Mouse (Mus musculus) spleen, adult 2 months (tissue): ENCODE results near the gene Slc12a8. TPM values are rescaled to one million over a fixed set of nuclear protein-coding genes. Genes with fewer than 3 reads are reported as not detected.

Experiments used
- DNase-seq, 2 experiments: peaks; one replicate each; pipeline versions ENCODE4 v3.0.0 to v3.0.0-alpha.2; 2012 to 2021; ENCODE audit warnings: low spot score in 2 of 2, low read depth in 1 of 2
- H3K27ac ChIP-seq: fragments of 200-500 bp; 2 replicates; pipeline ENCODE4 v1.5.1; 2012; ENCODE audit warnings: low read length, inconsistent platforms; ENCODE audit not compliant: insufficient read depth
- H3K27me3 ChIP-seq: fragments of 200-500 bp; 2 replicates; pipeline ENCODE4 v1.6.1; 2012; ENCODE audit warnings: mild to moderate bottlenecking, moderate library complexity, low read length, inconsistent platforms; ENCODE audit not compliant: control insufficient read depth, insufficient read depth
- H3K36me3 ChIP-seq: fragments of 200-500 bp; 2 replicates; pipeline ENCODE4 v1.6.1; 2012; ENCODE audit warnings: mild to moderate bottlenecking, low read length, inconsistent platforms; ENCODE audit not compliant: control insufficient read depth, insufficient read depth
- H3K4me1 ChIP-seq: fragments of 200-500 bp; 2 replicates; pipeline ENCODE4 v1.6.1; 2011; ENCODE audit warnings: inconsistent platforms; ENCODE audit not compliant: control insufficient read depth, insufficient read depth, insufficient read length
- H3K4me3 ChIP-seq: fragments of 200-500 bp; 2 replicates; pipeline ENCODE4 v1.5.1; 2011; ENCODE audit warnings: mild to moderate bottlenecking, inconsistent platforms; ENCODE audit not compliant: insufficient read depth, insufficient read length; ENCODE audit errors: extremely low read depth
- CTCF ChIP-seq: fragments of 200-500 bp; IDR thresholded peaks from 2 replicates; pipeline ENCODE4 v1.5.1; 2011; ENCODE audit warnings: mild to moderate bottlenecking, inconsistent platforms; ENCODE audit not compliant: insufficient read depth, insufficient read length, insufficient replicate concordance; ENCODE audit errors: extremely low read depth
- POLR2A ChIP-seq: fragments of 200-500 bp; IDR thresholded peaks from 2 replicates; pipeline ENCODE4 v1.6.1; 2011; ENCODE audit warnings: low read depth, low read length, inconsistent platforms
- WGBS: fragments of 180-500 bp; shearing (Covaris S2); methylation state at CpG from one replicate; pipeline ENCODE4 v1.1.7; 2018; 5-methylcytosine and 5-hydroxymethylcytosine counted together
- polyA plus RNA-seq: library from polyadenylated mRNA; depleted of rRNA; stranded (reverse); fragments of >200 nt; gene quantifications from 2 replicates; pipeline ENCODE4 v1.2.3, GENCODE M21; 2012

Slc12a8 gene
- polyA plus RNA-seq, 1 experiment: 1.2 TPM

- Histone ChIP-seq H3K27me3 (no peaks in the 10 kb centered on the region), H3K27ac (no peak overlapping the region), H3K36me3 (no peaks in the 10 kb centered on the region), H3K4me3 (no peak overlapping the region), H3K4me1 (no peaks in the 10 kb centered on the region; the same call in 1 of the 2 replicates)
- no peak for TF ChIP-seq POLR2A
- 87% methylated on average over 7 of the region's 7 CpGs for WGBS
- DNase-seq: no peak
Observed at GRCm38 (mm10) chr16:33677313-33677690, 160.2 kb downstream of the Slc12a8 start.

DNA sequence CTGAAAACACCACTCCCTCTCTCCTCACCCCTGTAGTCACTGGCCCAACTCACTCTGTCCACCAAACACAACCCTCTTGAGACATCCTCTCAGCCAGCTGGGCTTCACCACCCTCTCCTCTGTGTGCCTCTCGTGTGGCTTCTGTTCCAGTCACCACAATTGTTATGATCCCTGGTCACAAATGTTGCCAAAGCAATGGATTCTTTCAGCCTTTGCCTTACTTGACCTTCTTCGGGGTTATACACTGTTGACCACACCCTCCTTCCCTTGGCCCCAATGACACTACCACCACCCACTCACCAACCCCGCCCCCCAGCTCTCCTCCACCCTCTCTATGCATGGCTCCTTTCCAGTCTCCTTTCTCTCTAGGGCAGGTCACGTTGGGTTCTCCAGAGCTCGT lies 160.8 kb downstream of the Slc12a8 start:
- no peaks in the 10 kb centered on the region for H3K27me3 ChIP-seq
- no peak overlapping the region for H3K27ac ChIP-seq
- DNase-seq: no peak
- no peak overlapping the region for H3K4me3 ChIP-seq
- WGBS: 70% methylated on average over 5 of the region's 5 CpGs
- no peaks in the 10 kb centered on the region; the same call in 1 of the 2 replicates for H3K4me1 ChIP-seq
- H3K36me3 ChIP-seq: no peaks in the 10 kb centered on the region
- TF ChIP-seq CTCF (no peak), POLR2A (no peak)

GRCm38 (mm10) chr16:33680271-33680670 lies 163.1 kb downstream of the Slc12a8 start:
- Histone ChIP-seq H3K27me3 (no peaks in the 10 kb centered on the region), H3K27ac (no peak overlapping the region), H3K36me3 (no peaks in the 10 kb centered on the region), H3K4me1 (peaks cover 4% of the 10 kb centered on the region; the same call in 1 of the 2 replicates), H3K4me3 (no peak overlapping the region)
- 90% methylated on average over 7 of the region's 7 CpGs for WGBS
- DNase-seq: no peak
- TF ChIP-seq CTCF: no peak
- no peak for TF ChIP-seq POLR2A

- WGBS: 71% methylated on average over 10 of the region's 10 CpGs
- DNase-seq: no peak
- H3K27me3 ChIP-seq: no peaks in the 10 kb centered on the region
- peaks cover 5% of the 10 kb centered on the region; the same call in 1 of the 2 replicates for H3K4me1 ChIP-seq
- H3K36me3 ChIP-seq: no peaks in the 10 kb centered on the region
- TF ChIP-seq POLR2A: no peak
- TF ChIP-seq CTCF: no peak
- H3K4me3 ChIP-seq: no peak overlapping the region
- H3K27ac ChIP-seq: no peak overlapping the region
Observed at GRCm38 (mm10) chr16:33680816-33681215, 163.7 kb downstream of the Slc12a8 start.

- no peak for DNase-seq
- TF ChIP-seq CTCF: no peak
- TF ChIP-seq POLR2A: no peak
- Histone ChIP-seq H3K36me3 (no peaks in the 10 kb centered on the region), H3K4me3 (no peak overlapping the region), H3K27me3 (no peaks in the 10 kb centered on the region), H3K4me1 (peaks cover 12% of the 10 kb centered on the region; the same call in 1 of the 2 replicates), H3K27ac (no peak overlapping the region)
Observed at GRCm38 (mm10) chr16:33681661-33682060, 164.5 kb downstream of the Slc12a8 start.

DNA sequence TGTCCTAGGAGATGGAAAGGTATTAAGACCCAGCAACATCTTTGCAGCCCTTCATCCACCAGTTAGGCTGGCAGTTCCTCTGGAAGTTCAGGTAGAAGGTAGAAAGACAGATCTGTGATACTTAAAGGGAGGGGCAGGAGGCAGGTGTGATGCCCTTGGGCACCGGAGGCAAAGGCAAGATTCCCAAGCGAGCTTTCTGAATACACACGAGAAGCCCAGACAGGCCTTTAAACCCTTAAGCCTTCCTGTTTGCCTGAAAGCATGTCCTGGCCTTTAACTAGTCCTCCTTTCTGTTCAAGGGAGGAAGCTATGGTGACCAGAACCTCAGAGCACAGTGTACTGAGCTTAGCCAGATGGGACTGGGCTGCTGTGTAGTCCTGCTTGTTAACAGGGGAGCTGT lies 165.5 kb downstream of the Slc12a8 start:
- H3K27ac ChIP-seq: peak overlapping the region; percentile 2; the same call in 1 of the 2 replicates
- DNase-seq: no peak
- H3K4me3 ChIP-seq: no peak overlapping the region
- 96% methylated on average over 3 of the region's 3 CpGs for WGBS
- H3K27me3 ChIP-seq: no peaks in the 10 kb centered on the region
- no peak for TF ChIP-seq POLR2A
- TF ChIP-seq CTCF: no peak
- H3K36me3 ChIP-seq: no peaks in the 10 kb centered on the region
- peaks cover 20% of the 10 kb centered on the region; the same call in 1 of the 2 replicates for H3K4me1 ChIP-seq

DNA sequence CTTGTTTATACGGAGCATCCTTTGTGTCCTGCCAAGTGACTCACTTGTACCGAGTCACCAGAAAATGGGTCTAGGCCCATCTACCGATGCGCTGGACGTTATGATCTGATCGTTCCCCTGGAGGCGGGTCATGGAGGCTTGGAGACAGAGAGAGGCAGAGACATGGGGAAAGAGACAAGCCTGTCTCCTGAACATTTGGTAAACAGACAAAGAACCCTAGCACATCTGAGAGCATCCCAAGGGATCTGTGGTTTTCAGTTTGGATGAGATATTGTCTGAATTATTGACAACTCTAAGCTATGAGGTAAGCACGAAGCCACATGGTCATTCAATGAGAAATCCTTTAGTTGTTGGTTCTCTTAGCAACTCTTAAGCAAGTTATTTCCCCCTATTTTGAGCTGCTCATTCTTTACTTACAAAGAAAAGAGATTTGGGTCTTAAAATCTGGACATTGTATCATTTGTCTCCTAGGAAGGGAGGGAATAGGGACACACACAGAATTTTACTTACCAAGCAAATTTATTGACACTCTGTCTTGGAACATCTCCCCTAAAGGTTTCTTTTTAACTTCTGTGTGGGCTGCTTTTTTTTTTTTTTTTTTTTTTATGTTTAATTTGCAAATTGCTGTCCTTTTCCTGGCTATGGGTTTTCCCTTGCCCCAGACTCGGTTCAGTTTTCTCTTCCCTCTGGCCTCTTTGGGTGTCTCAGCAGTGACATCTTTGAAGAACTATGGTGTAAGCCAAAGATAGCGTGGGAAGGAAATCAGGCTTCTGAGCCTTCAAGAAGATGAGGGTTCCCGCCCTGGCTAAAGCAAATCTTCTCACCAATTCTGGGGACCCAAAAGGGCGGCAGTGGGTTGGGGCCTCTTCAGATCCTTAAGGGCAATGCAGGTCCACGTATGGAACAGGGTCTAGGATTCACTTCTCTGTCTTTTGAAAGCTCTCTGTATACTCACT lies 166.4 kb downstream of the Slc12a8 start:
- no peak for TF ChIP-seq POLR2A
- TF ChIP-seq CTCF: no peak
- Histone ChIP-seq H3K27ac (peak overlapping the region; percentile 85), H3K36me3 (no peaks in the 10 kb centered on the region), H3K4me3 (peak overlapping the region; percentile 60), H3K4me1 (peaks cover 25% of the 10 kb centered on the region), H3K27me3 (no peaks in the 10 kb centered on the region)
- peak in 1 of 2 experiments; percentile 30 for DNase-seq
- WGBS: 57% methylated on average over 13 of the region's 13 CpGs
